Mouse (Mus musculus): Measurements from ENCODE around the gene Slco2a1.

Gene Slco2a1

DNA sequence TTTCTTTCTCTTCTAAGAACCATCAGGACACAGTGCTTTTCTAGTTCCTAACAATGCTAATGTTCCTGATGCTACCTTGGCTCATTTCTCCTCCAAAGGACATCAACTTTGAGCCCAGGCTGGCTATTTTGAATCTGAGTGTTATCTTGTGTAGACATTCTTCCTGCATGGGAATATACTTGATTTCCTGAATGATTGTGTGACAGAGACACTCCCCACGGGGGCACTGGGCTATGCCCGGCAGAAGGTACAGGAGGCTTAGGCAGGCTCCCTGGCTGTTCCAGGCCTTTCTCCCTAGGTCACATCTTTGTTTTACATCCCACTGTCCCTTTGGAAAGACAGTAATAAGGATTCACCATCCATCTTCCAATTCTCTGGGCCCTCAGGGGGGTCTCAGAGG is 49.8 kb downstream of the Slco2a1 start:
- DNase-seq (ENCODE audit: low read depth) = no peak

DNA sequence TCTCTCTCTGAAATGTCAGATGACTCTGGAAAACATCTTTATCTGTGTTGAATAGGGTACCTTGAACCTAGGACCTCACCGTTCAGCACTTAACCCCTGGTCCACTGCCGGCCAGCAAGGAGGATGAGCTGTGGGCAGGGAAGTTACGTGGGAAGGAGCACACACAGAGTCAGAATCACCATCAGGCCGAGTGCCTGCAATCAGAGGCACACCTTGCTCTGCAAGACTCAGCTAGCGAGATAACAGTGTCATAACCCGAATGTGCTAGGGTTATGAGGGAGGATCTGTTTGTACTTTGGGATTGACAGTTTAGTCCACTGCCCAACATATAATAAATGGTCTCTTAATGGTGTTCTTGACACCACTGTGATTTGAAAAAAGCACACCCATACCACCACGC is 50.2 kb downstream of the Slco2a1 start:
- no peak for DNase-seq (ENCODE audit: low read depth)

DNA sequence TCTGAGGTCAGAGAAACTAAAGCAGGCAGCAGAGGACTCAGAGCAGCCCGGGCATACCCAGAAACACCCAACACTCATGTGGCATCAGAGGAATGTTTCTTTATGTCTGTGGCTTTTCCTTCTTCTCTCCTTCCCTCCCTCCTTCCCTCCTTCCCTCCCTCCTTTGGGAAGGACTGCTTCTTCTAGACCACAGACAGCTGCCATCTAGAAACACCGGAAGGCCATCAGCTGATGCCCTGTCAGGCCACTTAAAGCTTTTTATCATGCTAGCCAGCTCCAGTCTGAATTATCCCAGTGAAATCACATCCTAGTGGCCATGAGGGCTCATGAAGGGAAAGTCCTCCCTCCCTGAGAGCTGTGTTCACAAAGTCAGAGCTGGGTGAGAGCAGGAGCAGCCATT is 52.1 kb downstream of the Slco2a1 start:
- DNase-seq (ENCODE audit: low read depth) = no peak

- DNase-seq (ENCODE audit: low read depth) = no peak
These were observed 56.9 kb downstream of the Slco2a1 start for GRCm38 (mm10) chr9:103045406-103045805.

- DNase-seq (ENCODE audit: low read depth) = no peak
These were observed 60.6 kb downstream of the Slco2a1 start for GRCm38 (mm10) chr9:103049049-103049511.

DNA sequence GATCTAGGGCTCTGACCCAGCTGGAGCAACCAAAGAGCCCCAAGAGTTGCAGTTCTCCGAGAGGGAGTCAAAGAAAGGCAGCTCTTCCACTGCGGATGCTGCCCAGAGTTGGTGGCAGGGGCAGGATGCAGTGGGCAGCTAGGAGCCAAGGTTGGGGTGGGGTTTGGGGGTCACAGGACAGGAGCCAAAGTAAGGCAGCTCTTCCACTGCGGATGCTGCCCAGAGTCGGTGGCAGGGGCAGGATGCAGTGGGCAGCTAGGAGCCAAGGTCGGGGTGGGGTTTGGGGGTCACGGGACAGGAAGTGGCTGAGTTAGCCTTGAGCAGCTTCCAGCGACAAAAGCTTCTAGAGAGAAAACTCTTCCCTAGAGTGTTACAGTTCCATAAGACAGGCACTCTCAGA is 65.3 kb downstream of the Slco2a1 start:
- DNase-seq (ENCODE audit: low read depth) = no peak

GRCm38 (mm10) chr9:103055061-103055460 is 66.5 kb downstream of the Slco2a1 start:
- no peak for DNase-seq (ENCODE audit: low read depth)

DNA sequence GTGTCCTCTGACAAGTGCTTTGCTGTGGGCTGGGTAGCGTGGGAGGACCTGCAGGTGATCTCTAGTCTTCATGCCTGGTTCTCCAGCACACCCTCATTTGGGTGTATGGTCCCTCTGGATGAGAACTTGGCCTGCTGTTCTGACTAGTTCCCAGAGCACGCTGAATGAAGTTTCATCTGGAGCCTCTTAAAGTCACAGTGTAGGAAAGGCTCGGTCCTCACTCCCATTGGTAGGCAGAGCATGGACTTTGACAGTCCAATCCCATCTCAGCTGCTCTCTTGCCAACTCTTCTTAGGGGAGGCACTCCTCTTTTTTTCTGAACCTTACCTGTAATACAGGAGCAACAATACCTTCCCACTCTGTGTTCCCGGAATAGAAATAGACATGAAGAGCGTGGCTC is 67.7 kb downstream of the Slco2a1 start:
- no peak for DNase-seq (ENCODE audit: low read depth)

- no peak for DNase-seq (ENCODE audit: low read depth)
These were observed 72.0 kb downstream of the Slco2a1 start for GRCm38 (mm10) chr9:103060551-103060950.

- DNase-seq (ENCODE audit: low read depth) = no peak
These were observed 73.0 kb downstream of the Slco2a1 start for GRCm38 (mm10) chr9:103061471-103062053.

DNA sequence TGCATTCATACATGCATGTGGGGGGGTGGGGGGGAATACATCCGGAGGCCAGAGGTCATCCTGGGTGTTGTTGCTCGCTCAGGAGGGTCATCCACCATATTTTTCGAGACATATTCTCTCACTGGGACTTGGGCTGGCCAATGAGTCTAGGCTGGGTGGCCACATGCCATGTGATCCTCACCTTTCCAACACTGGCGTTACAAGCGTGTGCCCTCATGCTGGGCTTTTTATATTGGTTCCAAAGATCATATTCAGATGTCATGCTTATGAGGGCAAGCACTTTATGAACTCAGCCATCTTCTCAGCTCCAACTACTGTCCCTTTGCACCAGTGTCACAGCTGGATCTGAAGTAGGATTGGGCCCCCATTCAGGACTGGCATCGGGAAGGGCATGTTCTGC is 75.1 kb downstream of the Slco2a1 start:
- no peak for DNase-seq (ENCODE audit: low read depth)

DNA sequence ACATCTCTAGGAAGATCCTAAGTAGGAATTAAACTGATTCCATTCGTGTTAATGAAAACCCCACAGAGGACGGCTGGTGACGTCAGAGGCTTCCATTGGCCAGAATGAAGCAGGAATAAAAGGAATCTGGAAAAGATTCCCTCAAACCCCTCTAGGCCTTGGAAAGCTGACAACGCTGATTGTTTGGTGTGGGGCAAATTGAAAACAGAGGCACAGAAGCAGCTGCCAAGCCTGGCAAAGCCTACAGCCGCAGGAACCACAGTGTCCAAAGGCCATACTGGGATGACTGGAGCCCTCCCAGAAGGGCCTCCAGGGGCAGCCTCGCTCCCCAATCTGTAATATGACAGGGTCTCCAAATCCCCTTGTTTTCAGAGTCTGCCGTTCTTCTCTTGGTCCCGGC is 78.3 kb downstream of the Slco2a1 start:
- DNase-seq (ENCODE audit: low read depth) = no peak

DNA sequence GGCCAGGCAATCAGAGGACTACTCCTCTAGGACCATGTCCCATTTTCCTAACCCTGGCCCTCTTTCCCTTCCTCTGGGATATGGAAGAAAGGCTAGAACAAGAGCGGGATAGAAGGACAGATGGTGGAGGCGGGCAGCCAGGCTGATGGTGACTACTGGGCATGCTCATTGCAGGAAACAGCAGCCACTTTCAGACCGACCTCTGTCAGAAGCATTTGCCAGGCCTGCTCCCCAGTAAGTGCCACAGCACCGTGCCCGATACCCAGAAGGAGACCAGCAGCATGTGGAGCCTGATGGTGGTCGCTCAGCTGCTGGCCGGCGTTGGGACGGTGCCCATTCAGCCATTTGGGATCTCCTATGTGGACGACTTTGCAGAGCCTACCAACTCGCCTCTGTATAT is 79.1 kb downstream of the Slco2a1 start:
- no peak for DNase-seq (ENCODE audit: low read depth)

GRCm38 (mm10) chr9:103068769-103069168 is 80.3 kb downstream of the Slco2a1 start:
- DNase-seq (ENCODE audit: low read depth) = no peak

- DNase-seq (ENCODE audit: low read depth) = no peak
These were observed 83.2 kb downstream of the Slco2a1 start for GRCm38 (mm10) chr9:103071541-103072203.

- no peak for DNase-seq (ENCODE audit: low read depth)
These were observed 83.7 kb downstream of the Slco2a1 start for GRCm38 (mm10) chr9:103072204-103072599.

DNA sequence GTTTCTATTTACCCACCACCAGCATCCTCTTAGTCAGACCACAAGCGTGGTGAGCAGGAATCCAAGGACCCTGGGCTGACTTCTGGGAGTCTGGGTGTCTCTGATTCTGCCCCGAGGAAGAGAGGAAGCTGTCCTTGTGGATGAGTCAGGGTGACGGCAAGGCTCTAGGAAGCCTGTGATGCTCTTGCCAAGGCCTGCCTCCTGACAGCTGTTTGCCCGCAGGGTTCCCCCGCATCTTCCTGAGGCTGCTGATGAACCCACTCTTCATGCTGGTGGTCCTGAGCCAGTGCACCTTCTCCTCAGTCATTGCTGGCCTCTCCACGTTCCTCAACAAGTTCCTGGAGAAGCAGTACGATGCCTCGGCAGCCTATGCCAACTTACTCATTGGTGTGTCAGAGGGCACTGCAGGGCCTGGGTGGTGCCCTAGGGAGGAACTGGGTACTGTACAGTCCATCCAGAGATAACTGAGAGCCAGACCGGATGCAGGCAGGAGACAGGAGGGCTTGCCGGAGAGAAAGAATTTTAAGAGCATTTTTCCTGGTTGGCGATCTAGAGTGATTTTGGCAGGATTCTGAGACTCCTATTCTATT is 84.5 kb downstream of the Slco2a1 start:
- DNase-seq (ENCODE audit: low read depth) = no peak

DNA sequence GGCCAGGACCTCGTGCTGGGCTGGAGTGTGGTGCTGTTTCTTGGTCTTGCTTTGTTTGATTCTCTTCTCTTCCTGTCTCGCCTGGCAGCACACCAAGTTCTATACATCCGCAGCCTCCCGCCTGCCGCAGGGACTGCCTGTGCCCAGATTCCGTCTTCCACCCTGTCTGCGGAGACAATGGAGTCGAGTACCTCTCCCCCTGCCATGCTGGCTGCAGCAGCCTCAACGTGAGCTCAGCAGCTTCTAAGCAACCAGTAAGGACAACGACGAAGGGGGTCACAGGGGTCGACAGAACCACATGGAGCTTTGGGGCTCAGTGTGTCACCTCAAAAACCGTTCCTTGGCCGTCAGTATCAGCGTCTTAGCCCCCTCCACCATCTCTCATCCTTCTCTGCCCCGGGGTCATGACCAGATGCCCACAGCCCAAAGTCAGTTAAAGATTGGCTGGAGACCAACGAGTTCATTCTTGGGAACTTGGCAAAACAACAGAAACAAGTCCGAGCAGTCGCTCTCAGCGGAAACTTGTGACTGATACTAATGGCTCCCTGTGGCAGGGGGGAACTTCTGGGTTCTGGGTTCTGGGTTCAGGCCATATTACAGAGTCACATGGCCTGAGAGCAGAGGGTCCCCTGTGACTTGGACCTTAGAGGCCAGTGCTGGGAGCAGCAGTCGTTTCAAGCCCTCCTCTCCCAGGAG is 88.5 kb downstream of the Slco2a1 start:
- DNase-seq (ENCODE audit: low read depth) = no peak

GRCm38 (mm10) chr9:103078194-103078691 is 89.7 kb downstream of the Slco2a1 start:
- no peak for DNase-seq (ENCODE audit: low read depth)

- DNase-seq (ENCODE audit: low read depth) = no peak
These were observed 91.7 kb downstream of the Slco2a1 start for GRCm38 (mm10) chr9:103080211-103080610.

GRCm38 (mm10) chr9:103082246-103082975 is 93.9 kb downstream of the Slco2a1 start:
- DNase-seq (ENCODE audit: low read depth) = no peak

DNA sequence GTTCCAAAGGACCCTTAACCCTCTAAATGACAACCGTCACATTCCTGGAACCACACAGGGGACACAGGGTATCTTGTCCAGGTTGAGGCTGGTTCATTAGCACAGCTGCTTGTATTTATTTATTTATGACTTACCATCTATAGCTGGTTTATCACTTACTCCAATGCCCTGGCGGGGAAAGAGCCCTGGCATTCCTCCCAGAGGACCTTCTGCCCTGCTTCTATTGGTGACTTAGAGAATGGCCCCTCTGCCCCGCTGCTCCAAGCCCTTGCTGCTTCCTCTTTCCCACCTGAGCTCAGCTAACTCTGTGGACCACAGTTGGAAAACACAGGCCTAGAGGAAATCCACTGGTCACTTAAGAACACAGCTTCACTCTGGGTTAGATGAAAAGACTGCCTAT is 94.9 kb downstream of the Slco2a1 start:
- DNase-seq (ENCODE audit: low read depth) = no peak

Measured in c-Kit-positive CD71-positive TER-119-negative erythroid progenitor cells, embryonic 14.5 days (primary cell).